Mouse (Mus musculus) gastrocnemius, postnatal 25 days (tissue): ENCODE data around the gene Zfp597. TPM values are rescaled to one million over a fixed set of nuclear protein-coding genes. Genes with fewer than 3 reads are reported as not detected.
"Not testable (repeated sequence)": the region's sequence is repeated elsewhere in the genome, so short reads cannot be mapped to it uniquely, and the experiment has no call there.

Source experiments
- DNase-seq: peaks from one replicate; pipeline ENCODE4 v3.0.0; 2022
- microRNA-seq, 2 experiments: library from miRNA; unstranded; fragments of <30 nt; microRNA quantifications; one replicate each; pipeline ENCODE4 v1.2.0; 2021; ENCODE audit warnings: borderline replicate concordance in 2 of 2
- total RNA-seq, 2 experiments: library from RNA; stranded (reverse); gene quantifications; 1 replicate in 1 of 2; 2 replicates in 1 of 2; pipeline ENCODE4 v1.2.3; 2021

Gene Zfp597
- total RNA-seq, 2 experiments from 2014 or later: 5.2 to 6.5 TPM

DNA sequence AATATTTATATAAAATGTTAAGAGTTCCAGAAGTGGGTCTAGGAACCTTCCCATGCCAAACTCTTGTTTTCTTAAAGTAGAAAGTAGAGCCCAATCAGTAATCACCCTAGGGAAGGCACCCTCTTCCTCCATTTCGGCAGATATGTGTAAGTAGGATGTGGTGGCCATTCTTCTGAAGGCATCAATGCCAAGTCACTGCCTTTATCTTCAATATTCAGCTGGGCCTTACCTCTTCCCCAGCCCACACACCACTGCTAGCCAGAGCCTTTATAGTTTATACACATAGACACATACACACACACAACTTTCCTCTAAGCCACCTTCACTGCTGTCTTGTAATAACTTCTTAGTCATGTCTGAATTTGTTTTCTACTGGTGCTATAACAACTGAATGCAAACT lies 28.6 kb downstream of the Zfp597 start:
- DNase-seq: no peak

DNA sequence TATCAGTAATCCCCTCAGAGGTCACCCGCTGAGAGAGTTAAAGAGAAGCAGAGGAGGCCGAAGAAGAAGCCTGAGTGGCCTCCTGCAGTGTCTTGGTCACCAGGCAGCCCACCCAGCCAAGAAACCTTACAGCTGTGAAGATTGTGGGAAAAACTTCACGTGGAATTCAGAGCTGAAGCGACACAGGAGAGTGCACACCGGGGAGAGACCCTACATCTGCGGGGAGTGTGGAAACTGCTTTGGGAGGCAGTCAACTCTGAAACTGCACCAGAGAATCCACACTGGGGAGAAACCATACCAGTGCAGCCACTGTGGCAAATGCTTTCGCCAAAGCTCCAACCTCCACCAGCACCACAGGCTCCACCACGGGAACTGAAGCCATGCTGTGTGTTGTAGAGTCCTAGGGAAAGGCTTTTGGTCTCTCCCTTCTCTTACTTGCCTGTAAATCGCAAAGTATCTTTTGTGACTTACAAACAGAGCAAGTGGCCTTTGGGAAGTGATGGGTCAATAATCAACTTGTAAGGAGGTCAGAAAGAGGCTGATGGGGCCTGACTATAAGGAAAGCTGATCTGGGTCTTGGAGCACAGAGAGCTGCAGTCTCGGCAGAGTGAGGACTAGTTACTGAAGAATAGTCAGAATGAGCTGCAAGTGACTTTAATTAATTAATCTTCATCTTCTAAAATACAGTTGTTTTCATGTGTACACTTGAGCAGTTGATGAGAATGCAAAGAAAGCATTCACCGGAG lies 29.8 kb downstream of the Zfp597 start:
- DNase-seq: no peak

DNA sequence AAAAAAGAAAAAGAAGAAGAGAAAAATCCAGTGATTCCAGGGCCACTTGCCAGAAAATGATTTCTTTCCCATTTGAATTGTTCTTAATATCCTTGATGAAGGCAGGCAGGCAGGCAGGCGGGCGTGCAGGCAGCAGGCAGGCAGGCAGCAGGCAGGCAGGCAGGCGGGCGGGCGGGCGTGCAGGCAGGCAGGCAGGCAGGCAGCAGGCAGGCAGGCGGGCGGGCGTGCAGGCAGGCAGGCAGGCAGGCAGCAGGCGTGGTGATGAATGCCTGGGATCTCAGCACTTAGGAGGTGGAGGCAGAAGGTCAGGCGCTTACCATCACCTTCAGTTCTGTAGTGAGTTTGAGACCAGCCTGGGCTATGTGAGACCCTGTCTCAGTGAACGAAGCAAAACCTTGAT lies 31.8 kb downstream of the Zfp597 start:
- DNase-seq: no peak

DNA sequence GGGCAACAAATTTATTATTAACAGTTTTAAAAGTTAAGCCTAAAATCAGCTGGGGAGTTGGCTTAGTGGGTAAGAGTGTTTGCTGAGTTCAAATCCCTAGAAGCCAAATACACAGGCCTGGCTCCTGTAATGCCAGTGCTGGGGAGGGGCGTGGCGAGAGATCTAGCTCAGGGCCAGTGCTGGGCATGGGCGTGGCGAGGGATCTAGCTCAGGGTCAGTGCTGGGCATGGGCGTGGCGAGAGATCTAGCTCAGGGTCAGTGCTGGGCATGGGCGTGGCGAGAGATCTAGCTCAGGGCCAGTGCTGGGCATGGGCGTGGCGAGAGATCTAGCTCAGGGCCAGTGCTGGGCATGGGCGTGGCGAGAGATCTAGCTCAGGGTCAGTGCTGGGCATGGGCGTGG lies 33.1 kb downstream of the Zfp597 start:
- DNase-seq: not testable (repeated sequence)

DNA sequence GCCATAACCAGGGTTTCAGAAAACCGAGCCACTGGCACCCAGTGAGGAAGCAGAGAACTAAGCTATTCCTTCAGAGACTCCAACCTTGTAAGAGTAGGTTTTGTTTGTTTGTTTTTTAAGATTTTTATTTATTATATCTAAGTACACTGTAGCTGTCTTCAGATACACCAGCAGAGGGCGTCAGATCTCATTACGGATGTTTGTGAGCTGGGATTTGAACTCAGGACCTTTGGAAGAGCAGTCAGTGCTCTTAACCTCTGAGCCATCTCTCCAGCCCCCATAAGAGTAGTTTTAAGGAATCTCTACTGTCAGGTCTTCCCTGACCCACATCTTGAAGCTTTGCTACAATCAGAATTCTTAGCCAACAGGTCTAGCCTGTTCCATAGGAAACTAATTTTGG lies 35.9 kb downstream of the Zfp597 start:
- no peak for DNase-seq

DNA sequence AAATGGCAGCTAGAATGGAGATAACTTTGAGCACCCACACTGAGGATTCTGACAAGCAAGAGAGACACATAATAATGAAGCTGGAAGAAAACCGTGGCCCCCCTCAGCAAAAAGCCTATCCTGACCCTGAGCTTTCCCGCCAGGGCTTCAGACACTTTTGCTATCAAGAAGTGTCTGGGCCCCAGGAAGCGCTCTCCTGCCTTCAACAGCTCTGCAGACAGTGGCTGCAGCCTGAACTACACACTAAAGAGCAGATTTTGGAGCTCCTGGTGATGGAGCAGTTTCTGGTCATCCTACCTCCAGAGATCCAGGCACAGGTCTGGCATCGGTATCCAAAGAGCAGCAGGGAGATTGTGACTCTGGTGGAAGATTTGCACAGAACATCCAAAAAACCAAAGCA lies 36.5 kb downstream of the Zfp597 start:
- DNase-seq: no peak

DNA sequence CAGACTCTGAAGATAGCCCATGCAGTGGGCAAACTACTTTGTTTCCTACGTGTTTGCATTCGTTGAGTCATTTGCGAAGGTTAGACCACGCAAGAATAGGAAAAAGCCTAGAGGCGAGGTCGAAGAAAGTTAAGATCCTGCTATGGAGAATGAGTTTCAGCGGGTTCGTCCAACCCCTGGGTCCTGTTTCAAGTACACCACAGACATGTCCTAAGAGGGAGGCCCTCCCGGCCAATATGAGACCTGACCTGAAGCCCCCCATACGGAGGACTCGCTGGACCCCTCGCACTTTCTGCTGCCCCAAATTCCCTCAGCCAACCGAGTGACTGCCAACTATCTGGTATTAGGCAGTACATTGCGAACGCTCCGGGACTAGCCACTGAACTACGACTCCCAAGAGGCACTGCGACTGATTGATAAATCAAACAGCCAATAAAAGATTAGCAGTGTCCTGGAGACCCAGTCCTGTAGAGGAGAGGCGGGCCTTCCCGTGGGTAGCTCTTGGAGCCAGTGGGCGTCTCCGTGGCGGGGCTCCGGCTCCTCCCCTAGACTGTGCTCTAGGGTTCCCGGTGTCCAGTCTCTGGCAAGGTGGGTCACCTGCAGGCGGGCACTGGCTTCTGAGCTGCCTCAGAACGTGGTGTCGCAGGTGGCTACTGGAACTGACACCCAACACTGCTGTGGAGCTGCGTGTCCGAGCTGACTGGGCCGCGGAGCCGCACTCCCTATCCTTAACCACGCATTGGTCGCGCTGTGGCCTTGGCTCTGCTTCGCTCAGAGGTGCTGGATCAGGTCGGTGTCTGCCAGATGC lies 37.4 kb downstream of the Zfp597 start, which contains the start of gene Zfp174:
TSS of gene Zfp174 (plus strand) at position 558 of the 808 bp plus-strand sequence.
- peak; percentile 94 for DNase-seq

DNA sequence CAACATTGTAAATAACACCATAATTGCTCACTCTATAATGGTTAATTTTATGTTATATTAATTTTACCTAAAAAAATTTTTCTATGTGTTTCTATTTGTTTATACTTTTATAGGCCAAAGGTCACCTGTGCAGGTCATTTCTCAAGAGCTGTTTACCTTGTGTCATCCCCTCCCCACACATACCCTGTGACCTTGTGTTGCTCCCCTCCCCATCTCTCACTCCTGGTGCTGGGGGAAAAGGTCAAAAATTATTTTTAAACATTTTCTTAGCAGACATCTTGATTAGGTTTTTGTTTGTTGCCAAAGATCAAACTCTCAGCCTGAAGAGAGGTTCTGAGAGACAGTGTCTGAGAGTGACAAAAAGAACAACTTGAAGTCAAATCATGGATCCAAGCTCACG lies 40.6 kb downstream of the Zfp597 start:
- no peak for DNase-seq

DNA sequence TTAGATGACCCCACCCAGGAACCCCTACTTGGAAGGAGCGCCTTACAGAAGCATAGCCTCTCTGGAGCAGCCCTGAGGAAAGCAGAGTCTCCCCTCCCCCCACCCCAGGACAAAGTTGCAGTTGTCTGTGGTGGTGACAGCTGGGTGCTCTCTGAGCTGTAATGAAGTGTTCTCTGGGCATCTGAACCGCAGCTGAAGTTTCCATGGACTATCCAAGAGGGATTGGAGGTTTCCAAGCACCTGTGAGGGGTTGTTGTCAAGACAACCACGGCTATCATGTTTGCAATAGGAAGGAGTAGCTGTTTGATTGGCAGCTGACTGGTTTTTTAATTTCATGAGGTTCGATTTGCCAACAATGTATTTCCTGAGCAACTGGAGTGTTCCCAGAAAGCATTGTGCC lies 41.4 kb downstream of the Zfp597 start:
- DNase-seq: no peak

DNA sequence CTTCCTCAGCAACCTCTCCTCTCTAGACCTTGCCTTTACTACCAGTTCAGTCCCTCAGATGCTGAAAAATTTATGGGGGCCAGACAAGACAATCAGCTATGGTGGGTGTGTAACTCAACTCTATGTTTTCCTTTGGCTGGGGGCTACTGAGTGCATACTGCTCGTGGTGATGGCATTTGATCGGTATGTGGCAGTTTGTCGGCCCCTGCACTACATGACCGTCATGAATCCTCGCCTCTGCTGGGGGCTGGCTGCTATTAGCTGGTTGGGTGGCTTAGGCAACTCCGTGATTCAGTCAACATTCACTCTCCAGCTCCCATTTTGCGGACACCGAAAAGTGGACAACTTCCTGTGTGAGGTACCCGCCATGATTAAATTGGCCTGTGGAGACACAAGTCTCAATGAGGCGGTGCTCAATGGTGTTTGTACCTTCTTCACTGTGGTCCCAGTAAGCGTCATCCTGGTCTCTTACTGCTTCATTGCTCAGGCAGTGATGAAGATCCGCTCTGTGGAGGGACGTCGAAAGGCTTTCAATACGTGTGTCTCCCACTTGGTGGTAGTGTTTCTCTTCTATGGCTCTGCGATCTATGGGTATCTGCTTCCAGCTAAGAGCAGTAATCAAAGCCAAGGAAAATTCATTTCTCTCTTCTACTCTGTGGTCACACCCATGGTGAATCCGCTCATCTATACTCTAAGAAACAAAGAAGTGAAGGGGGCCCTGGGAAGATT lies 45.0 kb downstream of the Zfp597 start:
- DNase-seq: no peak

DNA sequence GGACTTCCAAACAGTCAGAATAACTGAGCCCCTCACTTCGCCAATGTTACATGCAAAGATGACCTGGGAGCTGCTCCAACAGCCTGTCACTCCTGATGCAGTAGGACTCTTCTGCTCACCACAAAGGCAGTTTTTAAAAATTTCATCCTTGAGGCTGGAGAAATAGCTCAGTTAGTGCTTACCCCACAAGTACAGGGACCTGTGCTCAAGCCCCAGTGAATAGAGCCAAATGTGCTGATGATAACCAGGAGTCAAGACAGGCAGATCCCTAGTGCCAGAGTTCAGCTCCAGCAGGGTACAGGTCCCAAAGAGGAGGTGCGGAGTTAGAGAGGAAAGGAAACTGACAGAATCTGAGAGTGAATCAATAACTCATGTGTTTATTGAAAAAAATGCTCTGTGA lies 48.9 kb downstream of the Zfp597 start:
- no peak for DNase-seq

DNA sequence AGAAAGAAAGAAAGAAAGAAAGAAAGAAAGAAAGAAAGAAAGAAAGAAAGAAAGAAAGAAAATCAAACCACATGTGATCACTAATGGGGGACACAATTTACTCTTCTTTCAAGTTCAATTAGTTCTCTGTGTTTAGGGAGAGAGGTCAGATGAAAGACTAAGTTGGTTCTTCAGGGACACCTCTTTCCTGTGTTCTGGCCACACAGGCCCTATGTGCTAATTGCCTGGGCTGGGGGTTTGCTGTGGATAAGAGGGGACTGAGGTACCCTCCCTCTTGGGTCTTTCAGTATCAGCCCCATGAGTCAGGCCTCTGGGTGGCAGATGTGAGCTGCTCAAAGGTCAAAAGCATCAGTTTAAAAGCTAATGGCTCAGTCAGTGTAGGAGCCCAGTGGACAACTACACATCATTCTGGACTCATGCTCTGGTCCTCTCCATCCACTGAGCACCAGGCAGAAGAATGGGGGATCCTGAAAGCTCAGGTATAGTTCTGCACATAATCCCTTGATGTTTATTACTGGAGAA lies 53.7 kb downstream of the Zfp597 start, which contains the start of gene Olfr15:
TSS of gene Olfr15 (plus strand) at position 291 of the 522 bp plus-strand sequence.
- DNase-seq: no peak

DNA sequence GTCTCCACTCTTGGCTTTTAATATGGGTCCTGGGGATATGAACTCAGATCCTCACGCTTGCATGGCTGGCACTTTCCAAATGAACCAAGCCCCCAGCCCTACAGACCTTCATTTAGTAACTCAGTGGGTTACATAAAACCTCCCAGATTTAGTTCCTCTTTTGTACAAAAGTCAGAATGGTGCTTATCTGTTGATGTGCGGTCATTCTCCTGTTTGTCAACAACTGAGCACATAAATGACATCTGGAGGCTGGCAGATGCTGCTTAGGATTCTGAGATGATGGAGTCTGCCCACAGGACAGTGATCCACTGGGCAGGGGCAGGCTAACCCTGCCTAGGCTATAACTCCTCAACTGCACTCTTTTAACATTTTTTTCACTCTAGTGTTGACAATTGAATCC lies 54.6 kb downstream of the Zfp597 start:
- no peak for DNase-seq

DNA sequence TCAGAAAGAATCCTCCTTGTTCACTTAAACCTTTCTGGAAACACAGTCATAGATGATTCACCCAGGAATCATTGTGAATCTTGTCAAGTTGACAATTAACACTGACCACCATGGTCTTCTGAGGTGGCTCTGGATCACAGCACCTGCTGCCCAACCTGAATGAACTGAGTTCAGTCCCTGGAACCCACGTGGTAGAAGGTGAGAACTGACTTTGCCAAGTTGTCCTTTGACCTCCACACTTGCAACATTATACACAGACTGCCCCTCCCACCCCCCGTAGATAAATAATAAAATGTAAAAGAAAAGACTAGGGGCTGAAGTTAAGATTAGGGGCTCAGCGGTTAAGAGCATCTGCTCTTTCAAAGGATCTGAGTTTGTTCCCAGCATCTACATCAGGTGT lies 56.3 kb downstream of the Zfp597 start:
- DNase-seq: no peak

DNA sequence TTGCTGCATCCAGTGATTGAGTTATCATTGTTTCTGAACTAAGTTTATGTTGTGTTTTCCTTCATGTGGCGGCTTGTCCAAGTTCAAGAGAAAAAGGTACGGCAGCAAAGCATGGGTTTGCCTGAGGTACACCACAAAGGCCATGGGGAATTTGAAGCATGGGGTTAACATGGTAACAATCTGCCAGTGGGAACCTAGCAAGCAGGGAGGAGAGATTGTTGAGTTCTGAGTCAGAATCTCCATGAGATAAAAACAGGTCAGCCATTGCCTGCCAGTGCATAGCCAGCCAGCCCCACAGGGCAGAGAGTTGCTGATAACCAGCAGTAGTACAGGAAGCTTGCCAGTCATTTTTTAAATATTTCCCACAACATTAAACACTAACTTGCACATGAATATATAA lies 64.2 kb downstream of the Zfp597 start:
- DNase-seq: no peak

DNA sequence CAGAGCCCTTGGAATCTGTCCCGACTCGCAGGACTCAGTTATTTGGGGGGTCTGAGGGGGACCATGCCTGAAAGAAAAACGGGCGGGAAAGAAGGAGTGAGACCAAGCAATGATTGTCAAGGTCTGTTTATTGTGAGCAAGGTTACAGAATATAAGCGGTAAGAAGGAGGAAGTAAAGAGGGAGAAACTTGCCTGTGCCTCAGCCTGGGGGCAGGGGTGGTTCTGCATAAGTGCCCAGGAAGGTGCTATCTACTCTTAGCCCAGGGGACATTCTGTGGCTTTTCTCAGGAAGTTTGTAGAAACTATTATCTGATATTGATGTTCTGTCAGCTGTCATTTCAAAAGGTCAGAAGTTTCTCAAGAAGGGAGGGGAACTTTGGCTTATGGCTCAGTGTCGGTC lies 69.7 kb downstream of the Zfp597 start:
- not testable (repeated sequence) for DNase-seq

Small RNAs within 50 kb of the gene (microRNA-seq; reads per million reads assigned to microRNA genes)
- 0 reads per million in 2 experiments for gene Gm23493

Other genes starting within 250 kb of the Zfp597 start
- gene Mefv, start 166.5 kb downstream of the Zfp597 start, total RNA-seq: not detected
- gene Zfp263, start 140.5 kb downstream of the Zfp597 start, total RNA-seq: 1 to 10 TPM; 6.0 to 6.1 TPM
- gene Olfr15, start 53.7 kb downstream of the Zfp597 start, total RNA-seq: not detected
- 1 to 10 TPM; 1.1 to 1.2 TPM for gene Zfp174, start 37.3 kb downstream of the Zfp597 start, total RNA-seq
- gene Naa60, start 12.2 kb downstream of the Zfp597 start, total RNA-seq: 10 to 100 TPM; 22.7 to 29.7 TPM
- gene Gm20695, start 87 bp upstream of the Zfp597 start, total RNA-seq: not detected
- 1 to 10 TPM; 1.5 to 1.6 TPM for gene 1700037C18Rik, start 24.1 kb upstream of the Zfp597 start, total RNA-seq
- gene Cluap1, start 24.2 kb upstream of the Zfp597 start, total RNA-seq: 1 to 10 TPM; 7.4 TPM
- 1 to 10 TPM in 1 of 2 experiments, under 1 TPM in 1; 0.88 to 5.6 TPM for gene Nlrc3, start 92.1 kb upstream of the Zfp597 start, total RNA-seq
- 1 to 10 TPM; 6.0 to 6.2 TPM for gene Slx4, start 119.2 kb upstream of the Zfp597 start, total RNA-seq
- gene Dnase1, start 152.4 kb upstream of the Zfp597 start, total RNA-seq: not detected
- gene Trap1, start 193.3 kb upstream of the Zfp597 start, total RNA-seq: 100 to 1,000 TPM in 1 of 2 experiments, 10 to 100 TPM in 1; 98.1 to 108 TPM